Mouse (Mus musculus) ES-E14 (cell line): ENCODE results near the gene Flnc. TPM values are rescaled to one million over a fixed set of nuclear protein-coding genes. Genes with fewer than 3 reads are reported as not detected.
A peak's percentile ranks its signal among the peaks of the same experiment; 100 is the strongest.

Experiments
- DNase-seq: peaks from one replicate; pipeline ENCODE4 v3.0.0-alpha.2; 2013; ENCODE audit warnings: low read depth, low spot score
- H3K27ac ChIP-seq: 2 replicates; pipeline ENCODE4 v1.5.1; 2012; ENCODE audit warnings: low read depth, mild to moderate bottlenecking, low read length, moderate library complexity, mixed read lengths; ENCODE audit not compliant: poor library complexity, insufficient read depth, severe bottlenecking
- H3K36me3 ChIP-seq: 2 replicates; pipeline ENCODE4 v1.6.1; 2012; ENCODE audit warnings: mild to moderate bottlenecking, low read length, moderate library complexity, mixed read lengths; ENCODE audit not compliant: control insufficient read depth, poor library complexity, insufficient read depth, severe bottlenecking
- H3K4me1 ChIP-seq, 2 experiments: fragments of 150-350 bp in 1 of 2; sonication (generic) in 1 of 2; 2 replicates each; pipeline ENCODE4 v1.6.1; 2012; ENCODE audit warnings: low read length in 2 of 2, mild to moderate bottlenecking in 1 of 2, mixed read lengths in 1 of 2; ENCODE audit not compliant: control insufficient read depth in 2 of 2, insufficient read depth in 2 of 2, poor library complexity in 1 of 2
- H3K4me3 ChIP-seq, 2 experiments: fragments of 150-350 bp in 1 of 2; sonication (generic) in 1 of 2; 2 replicates each; pipeline ENCODE4 v1.5.1; 2012; ENCODE audit warnings: low read length in 2 of 2, low read depth in 1 of 2, mild to moderate bottlenecking in 1 of 2, mixed read lengths in 1 of 2; ENCODE audit not compliant: insufficient read depth in 1 of 2, poor library complexity in 1 of 2, severe bottlenecking in 1 of 2
- H3K9ac ChIP-seq: 2 replicates; pipeline ENCODE4 v1.6.1; 2012; ENCODE audit warnings: low read depth, mild to moderate bottlenecking, low read length, mixed read lengths; ENCODE audit not compliant: poor library complexity, insufficient read depth, severe bottlenecking
- H3K9me3 ChIP-seq: fragments of 150-350 bp; sonication (generic); 2 replicates; pipeline ENCODE4 v1.6.1; 2012; ENCODE audit warnings: low read depth, mild to moderate bottlenecking, low read length; ENCODE audit not compliant: control insufficient read depth, insufficient read depth
- CHD2 ChIP-seq: IDR thresholded peaks from 2 replicates; pipeline ENCODE4 v1.6.1; 2014; ENCODE audit warnings: mild to moderate bottlenecking, low read depth, low read length, inconsistent platforms
- HCFC1 ChIP-seq: IDR thresholded peaks from 2 replicates; pipeline ENCODE4 v1.6.1; 2012; ENCODE audit warnings: low read length, inconsistent platforms, borderline replicate concordance; ENCODE audit not compliant: insufficient read depth
- MAFK ChIP-seq: IDR thresholded peaks from 2 replicates; pipeline ENCODE4 v1.6.1; 2014; ENCODE audit warnings: mild to moderate bottlenecking, low read depth, low read length, inconsistent platforms; ENCODE audit not compliant: insufficient read depth
- ZC3H11A ChIP-seq: IDR thresholded peaks from 2 replicates; pipeline ENCODE4 v1.6.1; 2012; ENCODE audit warnings: low read depth, mild to moderate bottlenecking, inconsistent platforms, low read length, borderline replicate concordance
- ZNF384 ChIP-seq: IDR thresholded peaks from 2 replicates; pipeline ENCODE4 v1.6.1; 2012; ENCODE audit warnings: low read depth, low read length, inconsistent platforms
- in situ Hi-C, 2 experiments: fragments of 600-800 bp; cut with MboI; formaldehyde crosslinking; loops; one replicate each; pipeline ENCODE4 v1.15.1; 2025; ENCODE audit warnings: low sequenced_read_pairs in 2 of 2, inconsistent platforms in 1 of 2; ENCODE audit not compliant: unreplicated experiment in 2 of 2
- total RNA-seq: library from RNA; depleted of rRNA; stranded (reverse); fragments of 300-350 nt; gene quantifications from 2 replicates; pipeline ENCODE4 v1.2.3, GENCODE M21; 2012

The Flnc gene
- total RNA-seq, 1 experiment, result 86.4 TPM

- no peaks in the 10 kb centered on the region for H3K9me3 ChIP-seq
- in situ Hi-C loops, result no loop called here
- peaks cover 0 to 23% of the 10 kb centered on the region in 2 experiments; a peak in 2 of 4 replicates for H3K4me1 ChIP-seq
- H3K27ac ChIP-seq, result peak overlapping the region; percentile 33
- no peak for DNase-seq
- no peaks in the 10 kb centered on the region; the same call in 1 of the 2 replicates for H3K36me3 ChIP-seq
- no peak overlapping the region for H3K9ac ChIP-seq
- H3K4me3 ChIP-seq, result peak overlapping the region; percentile 12 to 18; a peak in 2 of 4 replicates
- TF ChIP-seq CHD2 (no peak), HCFC1 (no peak), ZNF384 (no peak), MAFK (no peak; the same call in 1 of the 2 replicates), ZC3H11A (no peak)
Measured at GRCm38 (mm10) chr6:29434911-29435691, 2.0 kb downstream of the Flnc start.

GRCm38 (mm10) chr6:29435940-29436451 lies 2.9 kb downstream of the Flnc start:
- TF ChIP-seq ZC3H11A, result no peak
- TF ChIP-seq CHD2, result no peak
- no peak for TF ChIP-seq HCFC1
- TF ChIP-seq ZNF384, result no peak
- TF ChIP-seq MAFK, result no peak
- H3K4me3 ChIP-seq, result peak overlapping the region; percentile 12 to 18; a peak in 1 of 4 replicates
- no peaks in the 10 kb centered on the region for H3K9me3 ChIP-seq
- H3K36me3 ChIP-seq, result no peaks in the 10 kb centered on the region; the same call in 1 of the 2 replicates
- in situ Hi-C loops, result no loop called here
- peaks cover 0 to 23% of the 10 kb centered on the region in 2 experiments; a peak in 2 of 4 replicates for H3K4me1 ChIP-seq
- no peak overlapping the region for H3K9ac ChIP-seq
- no peak for DNase-seq
- H3K27ac ChIP-seq, result peak overlapping the region; percentile 33; the same call in 1 of the 2 replicates

- no peak overlapping the region for H3K4me3 ChIP-seq
- TF ChIP-seq MAFK, result no peak
- no peak for TF ChIP-seq ZC3H11A
- TF ChIP-seq HCFC1, result no peak
- TF ChIP-seq ZNF384, result no peak
- TF ChIP-seq CHD2, result no peak
Measured at GRCm38 (mm10) chr6:29436461-29436934, 3.4 kb downstream of the Flnc start.

GRCm38 (mm10) chr6:29439251-29439650 lies 6.2 kb downstream of the Flnc start:
- Histone ChIP-seq H3K27ac (no peak overlapping the region), H3K4me1 (peaks cover 0 to 19% of the 10 kb centered on the region in 2 experiments; a peak in 2 of 4 replicates), H3K36me3 (no peaks in the 10 kb centered on the region; the same call in 1 of the 2 replicates), H3K4me3 (no peak overlapping the region), H3K9ac (no peak overlapping the region), H3K9me3 (no peaks in the 10 kb centered on the region)
- in situ Hi-C loops, result no loop called here
- TF ChIP-seq HCFC1 (no peak), ZNF384 (no peak), MAFK (no peak), CHD2 (no peak), ZC3H11A (no peak)
- no peak for DNase-seq

More at GRCm38 (mm10) chr6:29436461-29436934, 3.4 kb downstream of the Flnc start:
- peak overlapping the region; percentile 0; the same call in 1 of the 2 replicates for H3K27ac ChIP-seq
- no peak overlapping the region for H3K9ac ChIP-seq
- peaks cover 0 to 23% of the 10 kb centered on the region in 2 experiments; a peak in 2 of 4 replicates for H3K4me1 ChIP-seq
- no peaks in the 10 kb centered on the region; the same call in 1 of the 2 replicates for H3K36me3 ChIP-seq
- no peaks in the 10 kb centered on the region for H3K9me3 ChIP-seq
- DNase-seq, result no peak
- in situ Hi-C loops, result no loop called here
